Mouse (Mus musculus): ENCODE data around the gene Nrgn. TPM values are rescaled to one million over a fixed set of nuclear protein-coding genes. Genes with fewer than 3 reads are reported as not detected.

The Nrgn gene
- polyA plus RNA-seq, 2 experiments: 5.4 to 7.1 TPM

DNA sequence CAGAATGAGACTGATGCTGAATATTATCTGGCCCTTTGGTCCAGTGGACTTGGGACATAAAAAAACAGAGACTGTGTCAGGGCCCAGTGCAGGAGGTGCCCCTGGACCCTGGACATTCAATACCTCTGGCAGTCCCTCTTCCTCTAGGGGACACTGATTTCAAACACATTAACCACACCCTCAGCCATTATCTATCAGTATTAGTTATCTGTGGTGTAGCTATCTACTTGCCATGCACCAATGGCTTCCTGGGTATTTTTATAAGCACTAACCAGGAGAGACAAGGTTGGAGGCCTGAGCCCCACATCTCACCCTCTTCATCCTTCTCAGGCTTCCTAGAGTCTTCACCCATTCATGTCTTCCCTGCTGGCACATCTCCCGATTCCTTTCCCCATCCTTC lies 2.3 kb downstream of the Nrgn start:
- DNase-seq (ENCODE audit: low read depth in 3 of 3, low spot score in 3 of 3): no peak
- 45% methylated on average over 1 of the region's 1 CpGs for WGBS (ENCODE audit: insufficient replicate concordance)
- H3K4me3 ChIP-seq (ENCODE audit: insufficient read depth in 1 of 2, low read depth in 2 of 2, low read length in 2 of 2): no peak overlapping the region
- no peaks in the 10 kb centered on the region for H3K36me3 ChIP-seq (replicated peaks; ENCODE audit: control insufficient read depth, insufficient read depth, low read depth)
- no peak for TF ChIP-seq EP300 (IDR thresholded peaks at IDR 0.05; ENCODE audit: low read depth)
- TF ChIP-seq CTCF (IDR thresholded peaks at IDR 0.05; ENCODE audit: low read depth): no peak
- H3K4me2 ChIP-seq (ENCODE audit: low read depth): no peak overlapping the region
- ATAC-seq (ENCODE audit: insufficient read depth): no peak
- no peaks in the 10 kb centered on the region for H3K9me3 ChIP-seq (ENCODE audit: control insufficient read depth, low read length)
- H3K27me3 ChIP-seq (ENCODE audit: control insufficient read depth, insufficient read depth, low read length): peaks cover 15% of the 10 kb centered on the region
- no peak overlapping the region for H3K27ac ChIP-seq
- no peak overlapping the region for H3K9ac ChIP-seq (replicated peaks)
- H3K4me1 ChIP-seq (replicated peaks; ENCODE audit: control insufficient read depth in 2 of 2, insufficient read depth in 2 of 2, low read length in 1 of 2): peaks cover 0 to 33% of the 10 kb centered on the region in 2 experiments; a peak in 2 of 4 replicates

- no peak overlapping the region for H3K4me3 ChIP-seq (ENCODE audit: insufficient read depth in 1 of 2, low read depth in 2 of 2, low read length in 2 of 2)
- 52% methylated on average over 1 of the region's 1 CpGs for WGBS (ENCODE audit: insufficient replicate concordance)
- no peaks in the 10 kb centered on the region for H3K36me3 ChIP-seq (replicated peaks; ENCODE audit: control insufficient read depth, insufficient read depth, low read depth)
- peak; percentile 23 for TF ChIP-seq CTCF (IDR thresholded peaks at IDR 0.05; ENCODE audit: low read depth)
- TF ChIP-seq EP300 (IDR thresholded peaks at IDR 0.05; ENCODE audit: low read depth): no peak
- peaks cover 13% of the 10 kb centered on the region for H3K27me3 ChIP-seq (ENCODE audit: control insufficient read depth, insufficient read depth, low read length)
- H3K4me2 ChIP-seq (ENCODE audit: low read depth): no peak overlapping the region
- no peaks in the 10 kb centered on the region for H3K9me3 ChIP-seq (ENCODE audit: control insufficient read depth, low read length)
- ATAC-seq (ENCODE audit: insufficient read depth) (no peak), DNase-seq (ENCODE audit: low read depth in 3 of 3, low spot score in 3 of 3) (no peak)
- peaks cover 0 to 7% of the 10 kb centered on the region in 2 experiments; a peak in 2 of 4 replicates for H3K4me1 ChIP-seq (replicated peaks; ENCODE audit: control insufficient read depth in 2 of 2, insufficient read depth in 2 of 2, low read length in 1 of 2)
- no peak overlapping the region for H3K27ac ChIP-seq
- H3K9ac ChIP-seq (replicated peaks): no peak overlapping the region
These were observed 5.8 kb downstream of the Nrgn start for GRCm38 (mm10) chr9:37546889-37547288.

GRCm38 (mm10) chr9:37545847-37546452 lies 6.8 kb downstream of the Nrgn start:
- peaks cover 7% of the 10 kb centered on the region for H3K27me3 ChIP-seq (ENCODE audit: control insufficient read depth, insufficient read depth, low read length)
- ATAC-seq (ENCODE audit: insufficient read depth): no peak
- no peaks in the 10 kb centered on the region for H3K9me3 ChIP-seq (ENCODE audit: control insufficient read depth, low read length)
- H3K36me3 ChIP-seq (replicated peaks; ENCODE audit: control insufficient read depth, insufficient read depth, low read depth): no peaks in the 10 kb centered on the region
- WGBS (ENCODE audit: insufficient replicate concordance): 64% methylated on average over 27 of the region's 27 CpGs
- H3K4me1 ChIP-seq (replicated peaks; ENCODE audit: control insufficient read depth in 2 of 2, insufficient read depth in 2 of 2, low read length in 1 of 2): peaks cover 0 to 3% of the 10 kb centered on the region in 2 experiments; a peak in 1 of 4 replicates
- no peak overlapping the region for H3K9ac ChIP-seq (replicated peaks)
- no peak overlapping the region for H3K4me2 ChIP-seq (ENCODE audit: low read depth)
- H3K27ac ChIP-seq: no peak overlapping the region
- TF ChIP-seq EP300 (IDR thresholded peaks at IDR 0.05; ENCODE audit: low read depth) (no peak), CTCF (IDR thresholded peaks at IDR 0.05; ENCODE audit: low read depth) (no peak)
- no peak overlapping the region for H3K4me3 ChIP-seq (ENCODE audit: insufficient read depth in 1 of 2, low read depth in 2 of 2, low read length in 2 of 2)
- no peak for DNase-seq (ENCODE audit: low read depth in 3 of 3, low spot score in 3 of 3)

DNA sequence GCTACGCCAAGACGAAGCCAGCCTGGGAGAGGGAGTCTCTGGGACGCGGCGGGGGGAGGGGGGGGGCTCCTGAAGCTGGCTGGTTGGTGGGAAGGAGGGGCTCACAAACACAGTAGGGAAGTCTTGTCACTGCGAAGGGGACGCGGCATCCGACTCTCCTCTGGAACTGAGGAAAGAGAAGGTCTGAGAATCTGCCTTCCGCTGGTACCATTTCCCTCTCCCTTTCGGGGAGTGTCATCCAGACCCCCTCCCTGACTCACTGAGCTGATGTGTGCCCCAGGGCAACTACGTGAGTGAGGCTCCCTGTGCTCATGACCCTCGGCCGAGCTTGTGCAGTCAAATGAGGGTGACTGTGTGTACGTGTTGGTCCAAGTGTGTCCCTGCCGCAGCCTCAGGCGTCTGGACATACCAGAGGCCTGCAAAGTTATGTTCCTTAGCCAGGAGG lies 7.5 kb downstream of the Nrgn start:
- Histone ChIP-seq H3K9me3 (ENCODE audit: control insufficient read depth, low read length) (no peaks in the 10 kb centered on the region), H3K27ac (no peak overlapping the region), H3K4me2 (ENCODE audit: low read depth) (peak overlapping the region; percentile 67), H3K4me1 (replicated peaks; ENCODE audit: control insufficient read depth in 2 of 2, insufficient read depth in 2 of 2, low read length in 1 of 2) (peaks cover 0 to 3% of the 10 kb centered on the region in 2 experiments; a peak in 1 of 4 replicates), H3K9ac (replicated peaks) (no peak overlapping the region), H3K4me3 (ENCODE audit: insufficient read depth in 1 of 2, low read depth in 2 of 2, low read length in 2 of 2) (peak overlapping the region; percentile 10 to 44; a peak in 2 of 4 replicates), H3K27me3 (ENCODE audit: control insufficient read depth, insufficient read depth, low read length) (peaks cover 7% of the 10 kb centered on the region; the same call in 1 of the 2 replicates), H3K36me3 (replicated peaks; ENCODE audit: control insufficient read depth, insufficient read depth, low read depth) (no peaks in the 10 kb centered on the region)
- WGBS (ENCODE audit: insufficient replicate concordance): 36% methylated on average over 17 of the region's 17 CpGs
- DNase-seq (ENCODE audit: low read depth in 3 of 3, low spot score in 3 of 3) (no peak), ATAC-seq (ENCODE audit: insufficient read depth) (no peak)
- TF ChIP-seq EP300 (IDR thresholded peaks at IDR 0.05; ENCODE audit: low read depth): no peak
- TF ChIP-seq CTCF (IDR thresholded peaks at IDR 0.05; ENCODE audit: low read depth): no peak

GRCm38 (mm10) chr9:37544447-37545165 lies 8.1 kb downstream of the Nrgn start:
- peak; percentile 56 for ATAC-seq (ENCODE audit: insufficient read depth)
- Histone ChIP-seq H3K36me3 (replicated peaks; ENCODE audit: control insufficient read depth, insufficient read depth, low read depth) (no peaks in the 10 kb centered on the region), H3K4me3 (ENCODE audit: insufficient read depth in 1 of 2, low read depth in 2 of 2, low read length in 2 of 2) (peak overlapping the region; percentile 37 to 44), H3K27me3 (ENCODE audit: control insufficient read depth, insufficient read depth, low read length) (peaks cover 7% of the 10 kb centered on the region; the same call in 1 of the 2 replicates), H3K9ac (replicated peaks) (no peak overlapping the region), H3K27ac (no peak overlapping the region), H3K4me1 (replicated peaks; ENCODE audit: control insufficient read depth in 2 of 2, insufficient read depth in 2 of 2, low read length in 1 of 2) (peaks cover 0 to 3% of the 10 kb centered on the region in 2 experiments; a peak in 1 of 4 replicates), H3K9me3 (ENCODE audit: control insufficient read depth, low read length) (no peaks in the 10 kb centered on the region), H3K4me2 (ENCODE audit: low read depth) (peak overlapping the region; percentile 67)
- TF ChIP-seq EP300 (IDR thresholded peaks at IDR 0.05; ENCODE audit: low read depth) (no peak), CTCF (IDR thresholded peaks at IDR 0.05; ENCODE audit: low read depth) (peak; percentile 80)
- DNase-seq (ENCODE audit: low read depth in 3 of 3, low spot score in 3 of 3): no peak
- 5% methylated on average over 29 of the region's 29 CpGs for WGBS (ENCODE audit: insufficient replicate concordance)
